Mouse (Mus musculus) lung, postnatal 14 days (tissue): ENCODE measurements around the gene Eif2b2.

ENCODE experiments used
- DNase-seq: peaks from one replicate; pipeline ENCODE4 v3.0.0; 2021

The Eif2b2 gene

DNA sequence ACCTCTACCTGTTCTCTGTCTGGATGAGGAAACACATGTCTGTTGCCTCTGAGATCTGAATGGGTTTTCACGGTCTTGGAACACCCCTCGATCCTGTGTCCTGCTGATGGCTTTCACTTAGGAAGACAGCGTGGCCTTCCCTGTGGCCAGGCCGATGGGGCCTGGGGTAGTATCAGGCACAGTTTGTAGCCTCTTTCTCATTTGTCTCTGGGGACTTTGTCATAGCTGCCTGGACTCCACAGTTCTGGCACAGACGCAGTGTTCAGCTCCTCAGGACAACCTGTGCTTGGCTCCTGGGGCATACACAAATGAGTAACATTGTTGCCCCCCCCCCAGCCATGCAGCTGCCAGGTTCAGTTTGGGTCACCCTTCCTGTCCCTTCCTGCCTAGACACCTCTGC lies 24.2 kb upstream of the Eif2b2 start:
- no peak for DNase-seq

GRCm38 (mm10) chr12:85196191-85196590 lies 23.1 kb upstream of the Eif2b2 start:
- DNase-seq: no peak

DNA sequence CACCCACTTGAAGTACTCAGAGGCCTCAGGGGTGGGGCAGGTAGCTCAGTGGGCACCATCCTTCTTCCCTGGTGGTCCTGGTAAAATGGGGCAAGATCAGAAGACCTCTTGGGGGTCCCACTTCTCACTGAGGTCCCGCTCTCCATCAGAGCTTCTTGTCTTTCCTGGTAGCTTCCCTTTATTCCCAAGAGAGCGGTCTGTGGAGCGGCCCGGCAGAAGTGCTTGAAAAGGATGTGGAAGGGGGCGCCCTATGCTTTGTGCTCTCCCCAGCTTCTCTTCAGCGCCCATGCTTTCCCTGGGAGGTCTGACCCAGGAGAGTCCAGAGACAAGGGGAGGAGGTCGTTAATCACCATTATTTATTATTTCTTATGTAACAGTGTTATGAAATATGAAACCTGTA lies 21.9 kb upstream of the Eif2b2 start:
- no peak for DNase-seq

DNA sequence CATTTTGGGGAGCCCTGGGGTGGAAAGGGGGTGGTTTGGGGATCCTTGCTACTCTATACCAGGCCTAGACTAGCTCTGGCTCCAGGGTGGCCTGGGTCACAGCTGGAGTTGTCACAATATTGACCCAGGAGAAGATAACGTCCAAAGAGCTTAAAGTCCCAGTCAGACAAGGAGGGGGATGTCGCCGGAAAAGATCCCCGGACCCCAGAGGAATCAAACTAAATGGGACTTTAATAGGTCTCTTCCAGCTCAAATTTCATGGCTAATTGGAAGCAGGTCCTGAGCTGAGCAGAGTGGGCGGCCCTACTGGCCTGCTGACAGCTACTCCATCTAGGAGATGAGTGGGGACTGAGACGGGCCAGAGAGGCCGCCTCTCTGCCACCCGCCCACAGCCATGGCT lies 21.3 kb upstream of the Eif2b2 start:
- no peak for DNase-seq

DNA sequence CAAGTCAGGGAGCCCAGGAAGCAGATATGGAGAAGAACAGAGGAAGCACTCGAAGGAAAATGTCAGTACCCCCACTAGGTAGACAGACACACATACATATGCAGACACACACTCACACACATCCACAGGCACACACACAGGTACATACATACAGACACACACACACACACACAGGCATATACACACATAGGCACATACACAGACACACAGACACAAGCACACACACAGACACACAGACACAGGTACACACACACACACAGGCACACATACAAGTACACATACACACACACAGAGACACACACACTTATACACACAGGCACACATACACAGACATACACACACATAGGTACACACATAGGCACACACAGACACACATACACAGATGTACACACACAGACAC lies 19.3 kb upstream of the Eif2b2 start:
- no peak for DNase-seq

DNA sequence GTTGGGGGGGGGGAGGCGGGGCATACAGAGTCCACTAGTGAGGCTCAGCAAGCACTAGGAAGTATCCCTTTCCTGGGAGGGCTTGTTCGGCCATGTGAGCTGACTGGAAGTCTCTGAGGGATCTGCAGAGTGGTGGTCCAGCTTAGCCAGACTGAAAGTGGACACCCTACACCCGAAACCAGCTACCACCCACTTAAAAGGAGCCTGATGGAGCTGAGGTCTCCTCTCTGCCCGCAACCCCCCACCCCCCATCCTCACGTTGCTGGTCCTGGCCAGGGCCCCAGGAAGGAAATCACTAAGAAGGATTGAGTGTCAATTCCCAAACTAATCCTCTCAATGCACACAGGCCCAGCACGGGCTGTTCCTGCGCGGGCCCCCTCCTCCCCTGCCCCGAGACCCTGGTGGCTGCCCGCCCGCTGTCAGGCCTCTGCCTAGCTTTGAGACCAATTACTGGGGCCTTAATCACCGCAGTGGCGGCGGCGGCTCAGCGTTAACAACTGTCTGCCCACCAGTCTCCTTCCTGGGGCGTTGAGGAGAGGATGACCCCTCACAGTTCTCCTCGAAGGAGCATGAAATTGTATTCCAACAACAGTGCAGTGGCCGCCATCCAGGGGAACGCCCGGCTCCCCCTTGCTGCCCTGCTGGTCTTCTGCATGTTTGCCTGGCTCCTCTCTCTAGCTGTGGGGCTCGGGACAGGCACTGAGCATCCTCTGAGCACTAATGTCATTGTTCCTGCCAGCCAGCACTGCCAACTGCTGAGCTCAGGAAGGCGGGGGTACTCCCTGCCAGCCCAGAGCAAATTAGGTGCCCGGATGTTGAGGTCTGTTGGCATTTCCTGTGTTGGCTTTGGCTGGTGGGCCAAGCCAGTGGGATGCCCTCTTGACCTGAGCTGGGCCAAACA lies 18.1 kb upstream of the Eif2b2 start:
- DNase-seq: peak; percentile 55

DNA sequence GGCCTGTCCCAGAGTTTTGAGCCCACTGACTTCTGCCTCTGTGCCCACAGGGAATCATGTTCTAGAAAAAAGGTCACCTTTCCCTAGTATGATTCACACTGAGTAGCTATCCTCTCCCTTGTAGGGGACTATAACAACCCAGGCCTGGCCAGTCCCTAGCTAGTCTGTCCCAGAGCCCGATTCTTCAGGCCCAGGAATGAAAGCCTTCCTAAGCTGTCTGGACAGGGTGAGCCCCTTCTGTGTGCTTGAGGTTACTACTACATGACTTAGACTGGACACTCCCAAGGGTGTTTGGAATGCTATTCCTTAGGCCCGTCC lies 17.5 kb upstream of the Eif2b2 start:
- no peak for DNase-seq

GRCm38 (mm10) chr12:85202191-85202590 lies 17.1 kb upstream of the Eif2b2 start:
- DNase-seq: no peak

GRCm38 (mm10) chr12:85203699-85204098 lies 15.6 kb upstream of the Eif2b2 start:
- DNase-seq: no peak

GRCm38 (mm10) chr12:85204105-85204504 lies 15.2 kb upstream of the Eif2b2 start:
- no peak for DNase-seq

DNA sequence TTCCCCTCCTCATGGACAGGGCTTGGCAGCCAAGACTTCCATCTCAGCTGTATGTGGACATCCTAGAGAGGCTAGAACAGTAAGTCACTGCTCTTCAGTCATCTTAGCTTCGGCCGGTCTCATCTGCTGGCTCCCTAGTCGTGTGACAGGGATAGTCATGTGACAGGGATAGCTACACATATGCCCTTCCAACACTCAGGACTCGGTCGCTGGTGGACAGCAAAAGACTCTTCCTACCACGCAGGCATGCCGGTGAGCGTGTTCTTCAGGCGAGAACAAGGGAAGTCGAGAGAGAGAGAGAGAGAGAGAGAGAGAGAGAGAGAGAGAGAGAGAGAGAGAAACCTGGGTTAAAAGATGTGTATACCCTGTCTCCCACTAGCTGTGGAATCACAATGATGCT lies 13.9 kb upstream of the Eif2b2 start:
- DNase-seq: no peak

DNA sequence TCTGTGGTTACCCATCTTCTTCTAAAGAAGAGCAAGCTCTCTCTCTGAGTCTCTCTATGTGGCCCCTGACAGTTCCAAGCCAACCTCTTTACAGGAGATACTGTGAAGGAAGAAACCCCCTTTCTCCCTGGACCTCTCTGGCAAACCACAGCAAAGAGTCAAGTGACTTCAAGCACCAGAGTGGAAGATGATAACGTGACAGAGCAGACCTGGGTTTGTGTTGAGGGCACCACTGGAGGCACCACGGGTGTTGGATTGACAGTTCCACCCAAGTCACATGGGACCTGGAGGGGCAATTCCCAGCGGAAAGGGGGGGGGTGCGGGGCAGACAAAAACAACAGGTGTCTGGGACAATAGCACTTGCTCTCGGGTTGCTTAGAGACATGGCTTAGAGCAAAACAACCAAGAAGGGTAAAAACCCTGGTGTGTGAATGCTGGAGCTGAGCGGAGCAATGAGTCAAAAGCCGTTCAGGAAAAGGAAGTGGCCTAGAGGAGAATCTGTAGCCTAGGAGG lies 10.5 kb upstream of the Eif2b2 start:
- no peak for DNase-seq

GRCm38 (mm10) chr12:85215031-85215430 lies 4.2 kb upstream of the Eif2b2 start:
- no peak for DNase-seq

DNA sequence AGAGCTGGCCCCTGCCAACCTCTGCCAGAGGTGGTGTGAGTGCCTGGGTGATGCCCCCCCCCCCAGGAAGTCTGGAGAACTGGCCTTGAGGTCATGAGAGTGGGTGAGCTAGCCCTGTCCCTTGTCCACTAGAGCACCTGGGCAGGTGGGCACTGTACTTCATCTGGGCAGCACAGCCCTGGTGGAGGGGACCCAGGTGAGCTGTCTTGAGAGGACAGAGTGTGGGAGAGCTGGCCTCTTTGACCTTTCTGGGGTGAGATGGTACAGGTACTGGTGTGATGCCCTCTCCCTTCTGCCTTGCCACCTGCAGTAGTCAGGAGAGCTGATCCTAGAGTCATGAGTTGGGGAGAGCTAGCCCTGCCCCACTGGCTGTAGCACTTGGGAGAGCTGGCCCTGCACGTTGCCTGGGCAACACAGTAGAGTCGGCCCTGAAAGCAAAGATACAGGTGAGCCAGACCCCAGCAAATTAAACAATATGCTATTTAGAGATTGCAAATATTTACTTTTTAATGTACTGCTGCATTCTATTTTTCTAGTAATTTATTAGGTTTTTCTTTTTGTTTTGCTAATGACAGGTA lies 1.5 kb upstream of the Eif2b2 start:
- DNase-seq: no peak

- no peak for DNase-seq
These were observed 617 bp downstream of the Eif2b2 start for GRCm38 (mm10) chr12:85219905-85220290.

- DNase-seq: no peak
These were observed 7.9 kb downstream of the Eif2b2 start for GRCm38 (mm10) chr12:85227227-85227626.

GRCm38 (mm10) chr12:85227876-85228599 lies 8.8 kb downstream of the Eif2b2 start:
- DNase-seq: peak; percentile 24

- DNase-seq: no peak
These were observed 14.4 kb downstream of the Eif2b2 start for GRCm38 (mm10) chr12:85233376-85234358.

DNA sequence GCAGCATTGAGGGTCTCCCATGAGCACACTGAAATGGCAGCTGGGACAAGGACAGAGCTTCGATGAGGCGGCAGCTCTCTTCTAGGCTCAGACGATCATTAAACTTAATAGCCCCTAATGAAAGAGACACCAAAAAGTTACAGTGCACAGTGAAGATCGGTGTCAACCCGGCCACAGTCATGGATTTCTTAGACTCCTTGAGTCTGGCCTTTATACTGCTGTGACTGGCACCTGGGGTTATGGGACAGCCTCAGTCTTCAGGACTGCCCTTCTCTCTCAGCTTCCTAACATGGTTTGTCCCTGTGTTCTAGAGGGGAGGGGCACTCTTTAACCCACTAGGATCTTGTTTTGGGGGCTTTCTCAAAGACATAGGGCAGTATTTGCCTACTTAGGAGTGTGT lies 18.3 kb downstream of the Eif2b2 start:
- DNase-seq: no peak

GRCm38 (mm10) chr12:85252083-85252482 lies 32.8 kb downstream of the Eif2b2 start:
- no peak for DNase-seq

DNA sequence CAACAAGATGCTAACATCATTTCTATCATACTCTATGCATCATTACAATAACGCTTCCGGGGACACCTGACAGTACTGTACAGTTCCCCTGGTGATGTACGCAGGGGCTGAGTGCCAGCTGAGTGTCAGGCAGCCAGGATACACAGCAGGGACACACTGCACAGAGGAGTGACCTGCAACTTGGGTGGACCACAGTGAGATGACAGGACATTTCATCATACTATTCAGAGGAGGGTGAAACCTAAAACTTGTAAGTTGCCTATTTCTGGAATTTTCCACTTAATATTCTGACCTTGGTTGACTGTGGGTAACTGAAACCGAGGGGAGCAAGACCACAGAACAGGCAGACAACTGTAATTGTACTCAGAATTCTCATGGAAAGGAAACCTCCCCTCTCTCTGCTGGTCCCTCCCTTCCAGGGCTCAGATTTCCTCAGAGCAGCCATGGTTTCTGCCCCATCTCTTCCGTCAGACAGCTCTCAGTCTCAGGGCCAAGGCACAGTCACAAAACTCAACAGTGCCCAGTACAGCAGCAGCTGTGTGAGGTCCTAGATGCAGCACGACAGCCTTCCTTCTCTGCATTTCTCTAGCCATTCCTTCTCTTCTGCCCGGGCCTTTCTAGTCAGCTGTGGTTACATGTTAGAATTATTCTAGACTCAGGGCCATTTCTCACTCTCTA lies 36.9 kb downstream of the Eif2b2 start:
- DNase-seq: no peak
